Comparison of ENCODE assay signal across 20 mouse cellular contexts in genomic region chr2:122345106-122345893, GRCm38 (mm10). TPM values are rescaled to one million over a fixed set of nuclear protein-coding genes. Genes with fewer than 3 reads are reported as not detected.
DNase-seq lines count a peak whose midpoint lies in the region; ATAC-seq lines count a peak whose summit lies in the region.
"Had no signal": no experiment of that assay in that cellular context is flagged by ENCODE, and none has a peak within 500 bp of the region (broad histone marks: within the 10 kb centered on the region; RNA-seq: fewer than 3 reads in every experiment).

No protein-coding gene starts in this region.

- DNase-seq in cerebellum, adult 11-12 months, result peak; percentile 64
- no peak for DNase-seq in lung, postnatal 4 days
- peak; percentile 68 for DNase-seq in urinary bladder, postnatal 14 days (ENCODE audit: low spot score)
- DNase-seq in left cerebral cortex, adult 18-20 months (ENCODE audit: low spot score in 2 of 2), result no peak
- no peak for DNase-seq in kidney, postnatal 4 days
- DNase-seq: embryo, embryonic 11 days; gastrocnemius, postnatal 10 days; heart, postnatal 14 days; liver, embryonic 13.5 days; retina, postnatal 1 day had no signal

- H3K4me2 ChIP-seq in lung, embryonic 16.5 days (ENCODE audit: low read depth, low read length), result no peak overlapping the region
- H3K4me2 ChIP-seq in embryonic facial prominence, embryonic 15.5 days (replicated peaks), result no peak overlapping the region
- H3K4me2 ChIP-seq: forebrain, embryonic 13.5 days; liver, embryonic 13.5 days; neural tube, embryonic 15.5 days had no signal

- WGBS in lung, embryonic 16.5 days, result 63% methylated on average over 6 of the region's 6 CpGs
- 55% methylated on average over 6 of the region's 6 CpGs for WGBS in embryonic facial prominence, embryonic 15.5 days

- H3K9ac ChIP-seq in lung, embryonic 16.5 days (ENCODE audit: low read length), result no peak overlapping the region
- no peak overlapping the region for H3K9ac ChIP-seq in embryonic facial prominence, embryonic 15.5 days
- H3K9ac ChIP-seq: forebrain, embryonic 13.5 days; liver, embryonic 13.5 days; neural tube, embryonic 15.5 days had no signal

- no peak for ATAC-seq in cerebellum, adult (ENCODE audit: insufficient number of reproducible peaks, low FRiP score, low TSS enrichment)
- ATAC-seq in lung, embryonic 16.5 days (ENCODE audit: low read depth), result no peak
- no peak for ATAC-seq in embryonic facial prominence, embryonic 15.5 days (ENCODE audit: insufficient number of reproducible peaks, low FRiP score, low TSS enrichment, low read depth)
- ATAC-seq: forebrain, embryonic 13.5 days had no signal

- no peaks in the 10 kb centered on the region for H3K9me3 ChIP-seq in lung, embryonic 16.5 days (ENCODE audit: control insufficient read depth, low read length)
- no peaks in the 10 kb centered on the region for H3K9me3 ChIP-seq in embryonic facial prominence, embryonic 15.5 days (replicated peaks)
- H3K9me3 ChIP-seq: forebrain, embryonic 13.5 days; liver, embryonic 13.5 days; neural tube, embryonic 15.5 days had no signal

- H3K4me1 ChIP-seq in lung, embryonic 16.5 days (replicated peaks; ENCODE audit: control insufficient read depth, insufficient read depth, low read length), result peaks cover 9% of the 10 kb centered on the region
- H3K4me1 ChIP-seq in embryonic facial prominence, embryonic 15.5 days, result peaks cover 29% of the 10 kb centered on the region

- H3K36me3 ChIP-seq in lung, embryonic 16.5 days (ENCODE audit: control insufficient read depth, insufficient read depth, low read length), result no peaks in the 10 kb centered on the region
- H3K36me3 ChIP-seq in embryonic facial prominence, embryonic 15.5 days, result no peaks in the 10 kb centered on the region
- H3K36me3 ChIP-seq: liver, embryonic 13.5 days; neural tube, embryonic 15.5 days had no signal

- H3K4me3 ChIP-seq in lung, embryonic 16.5 days (ENCODE audit: low read length), result no peak overlapping the region
- no peak overlapping the region for H3K4me3 ChIP-seq in embryonic facial prominence, embryonic 15.5 days (replicated peaks)
- H3K4me3 ChIP-seq: forebrain, embryonic 13.5 days; liver, embryonic 13.5 days; neural tube, embryonic 15.5 days had no signal

- no peaks in the 10 kb centered on the region for H3K27me3 ChIP-seq in lung, embryonic 16.5 days (ENCODE audit: control insufficient read depth, insufficient read depth, low read depth, low read length)
- no peaks in the 10 kb centered on the region for H3K27me3 ChIP-seq in embryonic facial prominence, embryonic 15.5 days
- H3K27me3 ChIP-seq: neural tube, embryonic 15.5 days had no signal

- peak overlapping the region; percentile 42 for H3K27ac ChIP-seq in lung, embryonic 16.5 days (ENCODE audit: low read length)
- peak overlapping the region; percentile 70 for H3K27ac ChIP-seq in embryonic facial prominence, embryonic 15.5 days (replicated peaks)
- H3K27ac ChIP-seq: forebrain, embryonic 13.5 days; liver, embryonic 13.5 days; macrophage; neural tube, embryonic 15.5 days had no signal

RNA-seq across cellular contexts. Expression of gene Shf, which starts 23.7 kb away (rescaled TPM):
- 2.5 and 2.9 TPM in 2 replicates for polyA plus RNA-seq in lung, embryonic 16.5 days (2015; fragmentation: Nextera tagmentation; extraction: Ambion mirVana)
- 4.5 and 5.0 TPM in 2 replicates for polyA plus RNA-seq in embryonic facial prominence, embryonic 15.5 days (2015; fragmentation: Nextera tagmentation; extraction: Ambion mirVana)
- total RNA-seq in left cerebral cortex, adult 18-20 months (2021), result 10 to 100 TPM; 70.5 to 76.1 TPM

RNA-seq across cellular contexts. Expression of gene Duox1, which starts 29.8 kb away (rescaled TPM):
- 0.03 and 0.16 TPM in 2 replicates for polyA plus RNA-seq in lung, embryonic 16.5 days (2015; fragmentation: Nextera tagmentation; extraction: Ambion mirVana)
- 1.5 TPM in 2 replicates for polyA plus RNA-seq in embryonic facial prominence, embryonic 15.5 days (2015; fragmentation: Nextera tagmentation; extraction: Ambion mirVana)
- not detected for total RNA-seq in left cerebral cortex, adult 18-20 months (2021)
- total RNA-seq: CH12.LX; monocyte, adult 5-6 weeks had no signal
- polyA plus RNA-seq: forebrain, embryonic 13.5 days; liver, embryonic 13.5 days; macrophage had no signal

RNA-seq across cellular contexts. Expression of gene Duoxa1, which starts 31.8 kb away (rescaled TPM):
- polyA plus RNA-seq in lung, embryonic 16.5 days (2015; fragmentation: Nextera tagmentation; extraction: Ambion mirVana), result 0.30 and 0.51 TPM in 2 replicates
- polyA plus RNA-seq in embryonic facial prominence, embryonic 15.5 days (2015; fragmentation: Nextera tagmentation; extraction: Ambion mirVana), result 6.6 and 7.6 TPM in 2 replicates
- under 1 TPM in 1 of 2 experiments, not detected in 1; 0.23 TPM for total RNA-seq in left cerebral cortex, adult 18-20 months (2021)
- total RNA-seq: CH12.LX; left cerebral cortex, postnatal 36 days; monocyte, adult 5-6 weeks had no signal
- polyA plus RNA-seq: forebrain, embryonic 13.5 days; liver, embryonic 13.5 days; macrophage had no signal

RNA-seq across cellular contexts. Expression of gene Duoxa2, which starts 46.6 kb away (rescaled TPM):
- polyA plus RNA-seq in lung, embryonic 16.5 days (2015; fragmentation: Nextera tagmentation; extraction: Ambion mirVana), result not detected in 2 replicates
- 0.25 TPM in 1 of 2 replicates, not detected in the other for polyA plus RNA-seq in embryonic facial prominence, embryonic 15.5 days (2015; fragmentation: Nextera tagmentation; extraction: Ambion mirVana)
- not detected for total RNA-seq in left cerebral cortex, adult 18-20 months (2021)
- total RNA-seq: CH12.LX; gastrocnemius, postnatal 10 days; left cerebral cortex, postnatal 36 days; monocyte, adult 5-6 weeks had no signal
- polyA plus RNA-seq: forebrain, embryonic 13.5 days; kidney, embryonic 16.5 days; liver, embryonic 13.5 days; macrophage had no signal

RNA-seq across cellular contexts. Expression of gene Duox2, which starts 47.1 kb away (rescaled TPM):
- not detected in 2 replicates for polyA plus RNA-seq in lung, embryonic 16.5 days (2015; fragmentation: Nextera tagmentation; extraction: Ambion mirVana)
- 0.05 and 0.11 TPM in 2 replicates for polyA plus RNA-seq in embryonic facial prominence, embryonic 15.5 days (2015; fragmentation: Nextera tagmentation; extraction: Ambion mirVana)
- not detected for total RNA-seq in left cerebral cortex, adult 18-20 months (2021)
- total RNA-seq: CH12.LX; left cerebral cortex, postnatal 36 days; monocyte, adult 5-6 weeks had no signal
- polyA plus RNA-seq: forebrain, embryonic 13.5 days; liver, embryonic 13.5 days; macrophage had no signal

Comparison
In these comparisons a context has a peak if more than half of its experiments do, and no peak if none do; other contexts are left out.
1. DNase-seq: peak in cerebellum, adult 11-12 months (single experiment) and urinary bladder, postnatal 14 days (single experiment); none in lung, postnatal 4 days (0 of 2), left cerebral cortex, adult 18-20 months (0 of 2) and kidney, postnatal 4 days (0 of 2).